Mouse (Mus musculus): ENCODE data around the gene Dgcr2.
A peak's percentile ranks its signal among the peaks of the same experiment; 100 is the strongest.

Dgcr2 gene

DNA sequence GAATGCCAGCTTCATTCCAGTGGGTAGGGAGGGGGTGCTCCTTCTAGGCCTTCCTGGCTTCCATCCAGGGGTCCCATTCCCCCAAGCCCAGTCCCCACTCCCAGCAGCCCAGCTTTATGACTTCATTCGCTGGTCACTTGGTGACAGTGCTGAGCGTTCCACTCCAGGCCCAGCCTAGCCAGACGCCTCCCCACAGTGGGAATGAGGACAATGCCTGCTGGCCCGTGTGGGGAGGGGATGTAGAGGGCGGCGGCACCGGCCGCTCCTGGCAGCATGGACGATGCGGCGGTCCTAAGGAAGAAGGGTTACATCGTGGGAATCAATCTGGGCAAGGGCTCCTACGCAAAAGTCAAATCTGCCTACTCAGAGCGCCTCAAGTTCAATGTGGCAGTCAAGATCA, at the start of gene Dgcr2, which contains the start of gene Tssk2:
Gene Dgcr2 (minus strand): TSS at position 101 of the 400 bp plus-strand sequence.
Gene Tssk2 (plus strand): TSS at position 176 of the 400 bp plus-strand sequence.
- DNase-seq (ENCODE audit: low read depth) = no peak

- DNase-seq (ENCODE audit: low read depth) = no peak
These were observed 46.9 kb upstream of the Dgcr2 start for GRCm38 (mm10) chr16:17945081-17945831.

DNA sequence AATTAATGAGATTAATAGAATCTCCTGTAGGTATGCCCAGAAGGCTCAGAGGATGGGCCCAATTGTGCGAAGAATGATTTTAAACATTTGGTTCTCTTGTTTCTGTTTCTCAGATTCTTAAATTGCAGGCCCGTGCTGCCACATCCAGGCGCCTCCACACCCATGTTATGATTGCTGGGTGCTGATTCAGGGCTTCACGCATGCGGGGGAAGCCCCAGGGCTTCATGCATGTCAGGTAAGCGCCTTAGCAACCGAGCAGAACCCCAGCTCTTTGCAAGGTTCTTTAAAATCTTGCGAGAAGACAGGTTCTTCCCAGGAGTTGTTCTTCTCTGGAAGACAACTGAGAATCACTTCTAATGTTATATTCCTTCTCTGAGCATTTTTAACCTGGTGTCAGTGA, 45.1 kb upstream of the Dgcr2 start:
- DNase-seq (ENCODE audit: low read depth) = no peak

GRCm38 (mm10) chr16:17939255-17939751, 40.9 kb upstream of the Dgcr2 start:
- DNase-seq (ENCODE audit: low read depth) = peak; percentile 65

DNA sequence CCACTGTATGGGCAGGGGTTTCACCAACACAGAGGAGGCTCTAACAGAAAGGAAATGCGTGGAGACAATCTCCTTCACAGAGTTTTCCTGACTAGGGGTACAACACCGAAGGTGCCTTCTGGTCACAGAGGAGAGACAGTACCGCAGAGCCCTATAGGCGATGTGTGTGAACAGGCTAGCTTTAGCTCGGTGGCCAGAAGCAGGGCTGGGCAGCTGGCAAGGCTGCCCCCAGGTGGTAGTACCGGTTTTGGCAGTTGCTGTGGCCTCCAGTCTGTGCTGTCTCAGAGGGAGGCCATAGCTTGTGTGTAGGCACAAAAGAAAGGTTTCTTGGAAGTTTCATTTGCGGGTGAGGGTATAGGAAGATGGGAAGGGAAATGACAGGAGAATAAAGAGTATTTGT, 40.5 kb upstream of the Dgcr2 start:
- peak; percentile 83 for DNase-seq (ENCODE audit: low read depth)

GRCm38 (mm10) chr16:17938187-17938586, 39.8 kb upstream of the Dgcr2 start:
- DNase-seq (ENCODE audit: low read depth) = peak; percentile 16

- DNase-seq (ENCODE audit: low read depth) = no peak
These were observed 38.4 kb upstream of the Dgcr2 start for GRCm38 (mm10) chr16:17936776-17937175.

DNA sequence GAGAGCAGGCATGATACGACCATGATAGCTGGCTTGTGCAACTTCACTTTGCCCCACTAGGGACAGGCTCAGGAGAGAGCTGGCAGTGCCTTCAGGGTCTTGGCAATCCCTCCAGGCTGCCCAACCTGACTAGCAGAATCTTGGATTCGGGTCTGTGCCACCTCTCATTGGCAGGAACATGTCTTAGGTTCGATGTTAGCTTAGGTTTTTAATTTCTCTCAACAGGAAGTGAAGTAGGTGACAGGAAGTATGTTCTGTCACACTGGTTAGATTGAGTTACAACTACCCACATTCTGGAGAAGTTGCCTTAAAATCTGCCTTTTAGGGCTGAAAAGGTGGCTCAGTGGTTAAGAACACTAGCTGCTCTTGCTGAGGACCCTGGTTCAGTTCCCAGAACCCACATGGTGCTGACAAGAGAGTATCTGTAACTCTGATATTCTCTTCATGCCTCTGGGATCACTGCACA, 36.1 kb upstream of the Dgcr2 start:
- DNase-seq (ENCODE audit: low read depth) = no peak

DNA sequence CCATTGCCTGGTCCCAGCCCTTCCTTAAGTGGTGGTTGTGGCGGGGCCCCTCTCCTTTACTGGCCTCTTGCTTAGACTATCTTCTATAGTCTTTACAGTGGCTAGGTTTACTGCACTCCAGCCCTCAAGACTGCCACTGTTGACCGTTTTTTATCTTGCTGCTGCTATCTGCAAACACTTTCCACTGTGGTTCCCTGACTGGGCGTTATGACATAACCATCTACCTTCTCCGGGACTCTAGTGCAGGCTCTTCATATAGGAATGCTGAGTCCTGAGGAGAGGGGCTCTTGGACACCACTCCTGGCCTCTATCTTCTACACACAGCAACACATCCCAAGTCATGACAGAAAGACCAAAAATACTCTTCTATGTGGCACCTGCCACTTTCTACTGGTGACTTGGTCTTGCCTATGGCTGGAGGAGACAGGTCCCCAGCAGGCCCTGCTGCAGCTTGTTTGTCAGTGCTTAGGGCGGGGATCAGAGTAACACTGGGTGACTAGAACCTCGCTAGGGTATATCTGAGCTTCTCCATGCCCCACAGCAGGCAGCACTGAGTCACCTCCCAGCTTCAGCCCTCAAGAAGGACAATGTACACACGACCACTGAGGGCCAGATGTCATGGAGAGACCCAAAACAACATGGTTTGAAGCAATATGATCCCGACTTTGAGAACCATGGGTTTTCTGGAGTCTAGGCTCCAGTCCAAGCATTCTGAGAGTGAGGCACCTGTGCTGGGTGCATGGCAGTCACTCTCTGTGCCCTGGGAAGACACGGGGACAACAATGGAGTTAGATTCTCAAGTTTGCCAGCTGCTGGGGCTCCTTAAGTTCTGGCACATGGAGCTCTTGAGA, 35.5 kb upstream of the Dgcr2 start:
- no peak for DNase-seq (ENCODE audit: low read depth)

DNA sequence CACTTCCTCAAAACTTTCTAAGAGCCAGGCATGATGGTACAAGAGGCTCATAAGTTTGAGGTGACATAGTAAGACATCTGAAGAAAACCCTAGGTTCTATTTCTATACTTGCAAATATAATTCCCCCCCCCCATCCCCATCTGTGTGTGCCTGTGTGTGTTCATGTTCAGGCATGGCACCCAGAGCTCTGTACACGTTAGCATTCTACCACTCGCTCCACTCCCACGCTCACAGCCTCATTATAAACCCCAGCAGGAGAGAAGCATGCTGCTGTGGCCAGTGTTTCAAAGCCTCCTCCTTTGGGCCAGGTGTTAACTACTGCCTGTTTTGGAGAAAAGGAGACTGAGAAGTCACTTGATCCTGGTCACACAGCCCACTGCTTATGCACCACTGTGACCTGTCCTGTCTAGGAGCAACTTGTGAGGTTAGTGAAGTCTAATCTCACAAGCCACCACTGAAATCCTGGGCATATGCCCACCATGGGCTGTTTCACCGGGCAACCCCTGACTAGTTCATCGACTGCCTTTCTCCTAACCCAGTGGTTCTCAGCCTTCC, 33.6 kb upstream of the Dgcr2 start:
- no peak for DNase-seq (ENCODE audit: low read depth)

DNA sequence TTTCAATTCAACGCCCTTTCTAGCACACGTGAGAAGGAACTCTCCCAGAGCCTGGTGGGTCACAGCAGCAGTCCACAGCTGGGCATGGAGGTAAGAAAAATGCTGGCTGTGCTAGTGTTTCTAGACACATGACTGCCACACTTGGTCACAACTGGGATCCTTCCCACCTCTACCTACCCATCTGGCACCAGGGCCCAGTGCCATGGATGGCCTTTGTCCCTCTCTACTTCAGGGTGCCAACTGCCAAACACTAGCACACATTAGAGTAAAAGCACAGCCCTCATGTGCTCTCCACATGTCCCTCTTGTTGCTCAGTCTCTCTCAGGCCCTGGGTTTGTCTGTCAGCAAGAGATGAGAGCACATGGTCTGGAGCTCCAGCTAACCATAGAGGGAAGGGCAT, 31.3 kb upstream of the Dgcr2 start:
- DNase-seq (ENCODE audit: low read depth) = no peak

- no peak for DNase-seq (ENCODE audit: low read depth)
These were observed 30.8 kb upstream of the Dgcr2 start for GRCm38 (mm10) chr16:17929211-17929610.

GRCm38 (mm10) chr16:17928627-17929104, 30.3 kb upstream of the Dgcr2 start:
- peak; percentile 93 for DNase-seq (ENCODE audit: low read depth)

DNA sequence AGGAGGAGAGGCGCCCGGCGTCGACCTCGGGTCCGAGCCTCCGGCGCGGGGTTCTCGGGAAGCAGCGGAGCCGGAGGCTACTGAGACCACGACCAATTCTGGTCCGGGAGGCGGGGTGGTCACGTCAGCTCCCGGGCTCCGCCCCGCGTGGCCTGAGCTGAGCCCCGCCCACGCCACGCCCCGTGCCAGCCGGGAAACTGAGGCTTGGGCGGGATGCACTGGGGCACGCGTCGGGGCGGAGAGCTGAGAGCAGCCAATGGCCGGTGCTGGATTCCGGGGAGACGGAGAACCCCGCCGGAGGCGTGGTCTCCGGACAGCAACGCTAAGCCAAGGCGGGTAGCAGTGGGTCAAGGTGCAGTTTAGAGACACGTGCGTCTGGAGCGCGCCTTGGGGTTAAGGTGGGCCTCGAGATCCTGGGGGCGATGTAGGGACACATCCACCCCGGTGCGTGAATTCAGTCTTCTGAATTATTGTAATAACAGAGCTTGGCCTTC, 29.8 kb upstream of the Dgcr2 start, which contains the start of gene Slc25a1:
Gene Slc25a1 (minus strand): TSS at position 133 of the 494 bp plus-strand sequence.
- peak; percentile 89 for DNase-seq (ENCODE audit: low read depth)

- DNase-seq (ENCODE audit: low read depth) = peak; percentile 19
These were observed 29.2 kb upstream of the Dgcr2 start for GRCm38 (mm10) chr16:17927351-17928082.

DNA sequence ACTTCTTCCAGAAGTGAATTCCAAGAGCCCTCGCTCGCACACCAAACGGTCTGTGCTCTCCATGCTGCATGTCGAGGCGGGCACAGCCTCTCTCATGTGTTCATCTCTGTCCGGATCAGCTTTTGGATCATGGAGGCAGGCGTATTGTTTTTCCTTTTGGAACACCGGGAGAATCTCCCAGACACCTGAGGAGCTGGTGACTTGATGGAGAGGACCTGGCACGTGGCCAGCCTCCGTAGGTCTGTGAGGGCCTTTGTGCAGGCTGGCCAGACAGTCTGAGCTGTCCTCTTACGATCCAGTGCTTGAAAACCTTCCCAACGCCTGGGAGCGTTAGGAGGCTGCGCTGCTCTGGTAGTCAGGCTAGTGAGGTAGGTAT, 23.8 kb upstream of the Dgcr2 start:
- DNase-seq (ENCODE audit: low read depth) = no peak

DNA sequence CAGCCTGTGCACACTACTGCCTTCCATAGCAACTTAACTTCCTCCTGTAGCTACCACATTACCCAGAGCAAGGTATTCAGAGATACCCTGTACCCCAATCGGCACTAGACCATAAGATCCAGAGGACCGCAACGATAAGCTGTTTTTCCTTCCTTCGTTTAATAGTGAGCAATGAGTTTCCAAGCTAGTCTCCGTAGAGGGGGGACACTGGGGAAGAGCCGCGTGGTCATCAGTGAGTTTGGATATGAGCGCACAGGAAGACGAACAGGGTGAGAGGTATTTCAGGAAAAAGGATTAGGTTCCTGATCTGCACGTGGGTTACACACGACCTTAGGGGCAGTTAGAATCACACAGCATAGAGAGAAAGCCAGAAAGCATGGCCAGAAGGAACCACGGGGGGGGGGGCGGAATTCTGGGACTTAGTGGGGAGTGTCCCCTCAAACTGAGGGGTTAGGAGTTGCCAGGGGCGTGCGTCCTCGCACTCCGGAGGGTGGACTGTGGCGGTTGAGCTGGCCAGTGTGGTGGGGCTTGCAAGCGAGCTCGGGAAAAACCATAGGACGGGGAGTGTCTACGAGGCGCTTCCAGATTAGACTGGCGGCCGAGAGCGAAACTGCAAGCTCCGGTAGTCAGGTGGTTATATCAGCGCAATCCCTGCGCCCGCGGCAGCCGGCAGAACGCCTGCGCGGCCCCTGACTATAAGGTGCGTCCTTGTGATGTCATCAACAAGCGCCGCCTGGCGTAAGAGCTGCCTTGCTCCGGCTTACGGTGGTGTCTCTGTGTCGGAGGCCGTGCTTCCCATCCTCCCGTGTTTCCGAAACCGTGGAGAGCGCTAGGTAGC, 23.2 kb upstream of the Dgcr2 start:
- peak; percentile 99 for DNase-seq (ENCODE audit: low read depth)

DNA sequence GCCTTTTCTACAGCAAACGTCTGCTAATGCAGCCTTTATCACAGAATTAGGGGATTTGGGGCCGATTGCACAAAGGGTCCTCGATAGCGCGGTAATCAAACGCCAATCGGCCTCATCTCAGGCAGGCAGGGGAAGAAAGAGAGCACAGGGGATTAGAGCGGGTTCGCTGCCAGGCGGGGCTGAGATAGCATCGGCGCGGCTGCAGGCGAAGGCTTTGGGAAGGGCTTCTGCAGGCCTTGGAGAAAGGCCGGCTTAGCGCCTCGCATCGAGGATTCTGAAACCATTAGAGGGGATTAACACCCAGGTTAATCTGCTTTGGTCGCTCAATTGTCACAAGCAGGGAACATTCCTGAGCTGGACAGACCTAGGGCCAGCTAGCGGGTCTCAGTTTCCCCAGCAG, 22.2 kb upstream of the Dgcr2 start:
- no peak for DNase-seq (ENCODE audit: low read depth)

GRCm38 (mm10) chr16:17914307-17915249, 16.2 kb upstream of the Dgcr2 start, which contains the start of gene Gsc2:
Gsc2 (minus strand) TSS chr16:17915059.
- DNase-seq (ENCODE audit: low read depth) = no peak
